Mouse (Mus musculus): ENCODE data around the gene Tbl3.
"Not testable (repeated sequence)": the region's sequence is repeated elsewhere in the genome, so short reads cannot be mapped to it uniquely, and the experiment has no call there.

The Tbl3 gene

GRCm38 (mm10) chr17:24723122-24723880 is 15.8 kb upstream of the Tbl3 start:
- Histone ChIP-seq H3K4me3 (replicated peaks; ENCODE audit: low read length) (peak overlapping the region; percentile 93), H3K36me3 (ENCODE audit: insufficient read depth, low read length) (peaks cover 30% of the 10 kb centered on the region), H3K27me3 (ENCODE audit: insufficient read depth, low read length) (no peaks in the 10 kb centered on the region), H3K9me3 (ENCODE audit: low read length) (no peaks in the 10 kb centered on the region), H3K4me1 (replicated peaks; ENCODE audit: low read depth, low read length) (peaks cover 50% of the 10 kb centered on the region)
- TF ChIP-seq POU5F1 (IDR thresholded peaks at IDR 0.05; ENCODE audit: borderline replicate concordance, low read length) (no peak), CTCF (conservative IDR thresholded peaks at IDR 0.05; ENCODE audit: low read length) (no peak), NANOG (IDR thresholded peaks at IDR 0.05; ENCODE audit: borderline replicate concordance, low read length) (no peak)

DNA sequence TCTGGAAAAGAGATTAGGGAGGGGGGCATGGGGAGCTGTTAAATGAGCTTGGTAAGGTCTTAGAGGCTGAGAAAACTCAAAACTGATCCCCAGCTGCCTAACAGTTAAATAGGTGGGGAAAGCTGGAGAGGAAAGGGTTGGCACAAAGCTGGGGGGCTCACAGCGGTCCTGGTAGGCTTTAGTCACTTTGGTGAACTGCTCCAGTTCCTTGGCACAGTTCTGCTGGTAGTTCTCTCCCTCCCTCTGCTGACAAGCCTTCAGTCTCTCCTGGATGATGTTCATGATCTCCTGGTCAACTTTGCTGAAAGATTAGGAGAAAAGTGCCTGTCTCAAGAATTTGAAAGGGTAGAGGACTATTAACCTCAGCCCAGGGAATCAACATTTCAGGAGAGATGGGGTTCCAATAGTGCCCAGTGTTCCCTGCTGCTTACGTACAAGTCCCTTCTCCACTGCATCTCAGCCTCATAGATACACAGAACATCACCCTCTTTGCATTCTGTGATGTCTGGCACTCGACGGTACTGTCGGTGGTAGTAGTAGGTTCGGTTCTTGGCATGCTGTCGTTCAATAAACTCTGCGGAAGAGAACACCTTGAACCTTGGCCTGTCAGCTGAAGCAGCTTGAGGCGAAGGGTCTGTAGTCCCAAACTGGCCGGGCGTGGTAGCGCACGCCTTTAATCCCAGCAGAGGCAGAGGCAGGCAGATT is 14.9 kb upstream of the Tbl3 start:
- no peak for TF ChIP-seq POU5F1 (IDR thresholded peaks at IDR 0.05; ENCODE audit: borderline replicate concordance, low read length)
- TF ChIP-seq NANOG (IDR thresholded peaks at IDR 0.05; ENCODE audit: borderline replicate concordance, low read length), result no peak
- no peak for TF ChIP-seq CTCF (conservative IDR thresholded peaks at IDR 0.05; ENCODE audit: low read length)
- Histone ChIP-seq H3K27me3 (ENCODE audit: insufficient read depth, low read length) (no peaks in the 10 kb centered on the region), H3K9me3 (ENCODE audit: low read length) (no peaks in the 10 kb centered on the region), H3K36me3 (ENCODE audit: insufficient read depth, low read length) (peaks cover 40% of the 10 kb centered on the region), H3K4me1 (replicated peaks; ENCODE audit: low read depth, low read length) (peaks cover 50% of the 10 kb centered on the region), H3K4me3 (replicated peaks; ENCODE audit: low read length) (peak overlapping the region; percentile 93)

GRCm38 (mm10) chr17:24721383-24721955 is 14.0 kb upstream of the Tbl3 start:
- peaks cover 59% of the 10 kb centered on the region for H3K4me1 ChIP-seq (replicated peaks; ENCODE audit: low read depth, low read length)
- H3K4me3 ChIP-seq (replicated peaks; ENCODE audit: low read length), result peak overlapping the region; percentile 93
- H3K27me3 ChIP-seq (ENCODE audit: insufficient read depth, low read length); H3K9me3 ChIP-seq (ENCODE audit: low read length): not testable (repeated sequence)
- peaks cover 49% of the 10 kb centered on the region for H3K36me3 ChIP-seq (ENCODE audit: insufficient read depth, low read length)

DNA sequence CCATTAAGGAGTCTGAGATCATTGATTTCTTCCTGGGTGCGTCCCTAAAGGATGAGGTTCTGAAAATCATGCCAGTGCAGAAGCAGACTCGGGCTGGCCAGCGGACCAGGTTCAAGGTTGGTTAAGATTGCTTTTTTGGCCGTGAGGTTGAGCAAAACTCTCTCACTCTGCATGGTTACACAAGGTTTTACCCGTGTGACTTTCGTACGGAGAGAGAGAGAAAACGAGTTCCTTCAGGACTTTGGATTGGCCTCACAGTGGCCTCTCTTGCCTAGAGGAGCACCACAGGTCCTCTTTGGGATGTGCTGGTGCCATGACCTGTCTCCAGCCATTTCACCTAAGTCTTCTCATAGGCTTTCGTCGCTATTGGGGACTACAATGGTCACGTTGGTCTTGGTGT is 13.2 kb upstream of the Tbl3 start:
- Histone ChIP-seq H3K4me1 (replicated peaks; ENCODE audit: low read depth, low read length) (peaks cover 62% of the 10 kb centered on the region), H3K4me3 (replicated peaks; ENCODE audit: low read length) (peak overlapping the region; percentile 93), H3K36me3 (ENCODE audit: insufficient read depth, low read length) (peaks cover 57% of the 10 kb centered on the region)
- not testable (repeated sequence) for H3K9me3 ChIP-seq (ENCODE audit: low read length); H3K27me3 ChIP-seq (ENCODE audit: insufficient read depth, low read length)

DNA sequence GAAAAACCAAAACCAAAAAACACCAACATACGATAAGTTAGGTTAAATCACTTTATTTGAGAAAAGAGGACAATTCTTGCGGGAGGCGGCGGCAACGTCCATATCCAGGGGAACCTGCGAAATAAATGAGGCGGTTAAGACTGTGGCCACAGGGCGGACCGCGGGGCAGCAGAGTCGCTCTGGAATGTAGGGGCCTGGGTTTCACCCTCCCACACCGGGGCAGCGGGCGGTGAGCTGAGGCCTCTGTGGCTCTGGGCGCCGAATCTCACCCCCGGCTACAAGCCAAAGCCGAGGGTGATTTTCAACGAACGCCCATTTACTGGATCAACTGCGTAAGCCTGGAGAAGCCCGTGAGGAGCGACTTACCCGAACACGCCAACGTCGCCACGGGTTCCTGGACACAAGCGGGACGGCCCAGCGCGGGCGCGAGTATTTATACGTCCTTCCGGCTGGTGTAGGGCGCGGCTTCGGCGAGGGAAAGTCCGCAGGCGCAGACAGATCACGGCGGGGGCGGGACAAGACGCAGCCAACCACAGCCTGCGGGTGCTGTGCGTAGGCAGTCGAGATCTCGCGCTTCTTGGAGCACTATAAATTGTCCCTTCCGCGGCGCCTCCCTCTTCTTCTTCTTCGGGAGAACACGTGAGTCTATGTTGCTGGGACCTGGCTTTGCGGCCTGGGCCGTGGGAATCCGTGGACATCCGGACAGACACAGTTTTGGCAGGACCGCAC is 12.2 kb upstream of the Tbl3 start:
- Histone ChIP-seq H3K4me3 (replicated peaks; ENCODE audit: low read length) (peak overlapping the region; percentile 93), H3K9me3 (ENCODE audit: low read length) (no peaks in the 10 kb centered on the region), H3K27me3 (ENCODE audit: insufficient read depth, low read length) (no peaks in the 10 kb centered on the region), H3K4me1 (replicated peaks; ENCODE audit: low read depth, low read length) (peaks cover 57% of the 10 kb centered on the region), H3K36me3 (ENCODE audit: insufficient read depth, low read length) (peaks cover 63% of the 10 kb centered on the region)
- TF ChIP-seq CTCF (conservative IDR thresholded peaks at IDR 0.05; ENCODE audit: low read length) (no peak), NANOG (IDR thresholded peaks at IDR 0.05; ENCODE audit: borderline replicate concordance, low read length) (no peak), POU5F1 (IDR thresholded peaks at IDR 0.05; ENCODE audit: borderline replicate concordance, low read length) (no peak)

- not testable (repeated sequence) for H3K9me3 ChIP-seq (ENCODE audit: low read length)
Observed at GRCm38 (mm10) chr17:24718938-24719337, 11.5 kb upstream of the Tbl3 start.

GRCm38 (mm10) chr17:24717943-24718342 is 10.5 kb upstream of the Tbl3 start, which contains the start of the genes Rnf151 and Rps2:
Gene Rnf151, minus strand, starts transcription at chr17:24718063.
Gene Rps2, plus strand, starts transcription at chr17:24718116.
- TF ChIP-seq NANOG (IDR thresholded peaks at IDR 0.05; ENCODE audit: borderline replicate concordance, low read length), result no peak
- TF ChIP-seq POU5F1 (IDR thresholded peaks at IDR 0.05; ENCODE audit: borderline replicate concordance, low read length), result no peak
- no peak for TF ChIP-seq CTCF (conservative IDR thresholded peaks at IDR 0.05; ENCODE audit: low read length)
- Histone ChIP-seq H3K36me3 (ENCODE audit: insufficient read depth, low read length) (peaks cover 63% of the 10 kb centered on the region), H3K9me3 (ENCODE audit: low read length) (no peaks in the 10 kb centered on the region), H3K4me3 (replicated peaks; ENCODE audit: low read length) (peak within 1 kb of the TSS; percentile 93), H3K4me1 (replicated peaks; ENCODE audit: low read depth, low read length) (peaks cover 46% of the 10 kb centered on the region), H3K27me3 (ENCODE audit: insufficient read depth, low read length) (no peaks in the 10 kb centered on the region)

More at GRCm38 (mm10) chr17:24718938-24719337, 11.5 kb upstream of the Tbl3 start:
- peaks cover 63% of the 10 kb centered on the region for H3K36me3 ChIP-seq (ENCODE audit: insufficient read depth, low read length)
- H3K4me3 ChIP-seq (replicated peaks; ENCODE audit: low read length), result peak overlapping the region; percentile 93
- not testable (repeated sequence) for H3K27me3 ChIP-seq (ENCODE audit: insufficient read depth, low read length)
- peaks cover 54% of the 10 kb centered on the region for H3K4me1 ChIP-seq (replicated peaks; ENCODE audit: low read depth, low read length)

GRCm38 (mm10) chr17:24716166-24716682 is 8.8 kb upstream of the Tbl3 start:
- H3K9me3 ChIP-seq (ENCODE audit: low read length), result no peaks in the 10 kb centered on the region
- H3K36me3 ChIP-seq (ENCODE audit: insufficient read depth, low read length), result peaks cover 48% of the 10 kb centered on the region

More at GRCm38 (mm10) chr17:24716166-24716682, 8.8 kb upstream of the Tbl3 start:
- no peaks in the 10 kb centered on the region for H3K27me3 ChIP-seq (ENCODE audit: insufficient read depth, low read length)
- H3K4me3 ChIP-seq (replicated peaks; ENCODE audit: low read length), result no peak overlapping the region
- peaks cover 29% of the 10 kb centered on the region for H3K4me1 ChIP-seq (replicated peaks; ENCODE audit: low read depth, low read length)
- TF ChIP-seq CTCF (conservative IDR thresholded peaks at IDR 0.05; ENCODE audit: low read length) (no peak), NANOG (IDR thresholded peaks at IDR 0.05; ENCODE audit: borderline replicate concordance, low read length) (no peak), POU5F1 (IDR thresholded peaks at IDR 0.05; ENCODE audit: borderline replicate concordance, low read length) (no peak)
